Mouse (Mus musculus) ES-Bruce4 (cell line): ENCODE measurements at regions not wholly inside any gene's neighbourhood (a gene's known extent, or its start where the extent isn't known, plus 50 kb on each side); places are given as distances from the start of the nearest gene placed in this dataset.

Experiments
- CTCF ChIP-seq: IDR thresholded peaks from one replicate; pipeline ENCODE4 v1.8.1; 2011; ENCODE audit warnings: low read depth, low read length
- EP300 ChIP-seq: IDR thresholded peaks from 2 replicates; pipeline ENCODE4 v1.6.1; 2011; ENCODE audit warnings: low read depth, low read length; ENCODE audit not compliant: insufficient read depth
- POLR2A ChIP-seq: IDR thresholded peaks from one replicate; pipeline ENCODE4 v1.8.1; 2011; ENCODE audit warnings: low read length; ENCODE audit not compliant: insufficient read depth

GRCm38 (mm10) chr9:30820806-30821375 lies 101.4 kb downstream of the Adamts15 start:
- TF ChIP-seq POLR2A (no peak), EP300 (no peak), CTCF (no peak)
